Mouse (Mus musculus) limb, embryonic 15.5 days (tissue): Measurements from ENCODE around the gene Gm11992. TPM values are rescaled to one million over a fixed set of nuclear protein-coding genes. Genes with fewer than 3 reads are reported as not detected.

Experiments
- ATAC-seq: fragments of 200-750 bp; cut with Nextera tagmentation; 2 replicates; pipeline ENCODE4 v1.8.0; 2017; ENCODE audit warnings: low read depth, moderate TSS enrichment; ENCODE audit not compliant: insufficient number of reproducible peaks, low FRiP score, low TSS enrichment
- H3K27ac ChIP-seq: fragments of 300-500 bp; sonication (generic); 2 replicates; pipeline ENCODE4 v1.5.1; 2015; ENCODE audit warnings: moderate library complexity, mild to moderate bottlenecking, inconsistent platforms
- H3K27me3 ChIP-seq: fragments of 300-500 bp; sonication (generic); 2 replicates; pipeline ENCODE4 v1.6.1; 2015; ENCODE audit warnings: inconsistent platforms
- H3K36me3 ChIP-seq: fragments of 300-500 bp; sonication (generic); 2 replicates; pipeline ENCODE4 v1.6.1; 2015; ENCODE audit warnings: inconsistent platforms
- H3K4me1 ChIP-seq: fragments of 300-500 bp; sonication (generic); 2 replicates; pipeline ENCODE4 v1.6.1; 2015; ENCODE audit warnings: inconsistent platforms
- H3K4me2 ChIP-seq: fragments of 300-500 bp; sonication (generic); 2 replicates; pipeline ENCODE4 v1.6.1; 2015; ENCODE audit warnings: mild to moderate bottlenecking, inconsistent platforms
- H3K4me3 ChIP-seq: fragments of 300-500 bp; sonication (generic); 2 replicates; pipeline ENCODE4 v1.5.1; 2015; ENCODE audit warnings: mild to moderate bottlenecking, inconsistent platforms
- H3K9ac ChIP-seq: fragments of 300-500 bp; sonication (generic); 2 replicates; pipeline ENCODE4 v1.6.1; 2015; ENCODE audit warnings: inconsistent platforms
- H3K9me3 ChIP-seq: fragments of 300-500 bp; sonication (generic); 2 replicates; pipeline ENCODE4 v1.6.1; 2016; ENCODE audit warnings: inconsistent platforms
- WGBS: fragments of 180-500 bp; shearing (Covaris S2); methylation state at CpG from one replicate; pipeline ENCODE4 v1.1.7; 2015; 5-methylcytosine and 5-hydroxymethylcytosine counted together
- polyA plus RNA-seq: library from polyadenylated mRNA; unstranded; fragments of >200 nt; fragmentation: Nextera tagmentation; extraction: Ambion mirVana; gene quantifications from 2 replicates; pipeline ENCODE4 v1.2.1, GENCODE M21; 2015

The Gm11992 gene
- polyA plus RNA-seq, 1 experiment from 2014 or later, result 0.33 TPM

DNA sequence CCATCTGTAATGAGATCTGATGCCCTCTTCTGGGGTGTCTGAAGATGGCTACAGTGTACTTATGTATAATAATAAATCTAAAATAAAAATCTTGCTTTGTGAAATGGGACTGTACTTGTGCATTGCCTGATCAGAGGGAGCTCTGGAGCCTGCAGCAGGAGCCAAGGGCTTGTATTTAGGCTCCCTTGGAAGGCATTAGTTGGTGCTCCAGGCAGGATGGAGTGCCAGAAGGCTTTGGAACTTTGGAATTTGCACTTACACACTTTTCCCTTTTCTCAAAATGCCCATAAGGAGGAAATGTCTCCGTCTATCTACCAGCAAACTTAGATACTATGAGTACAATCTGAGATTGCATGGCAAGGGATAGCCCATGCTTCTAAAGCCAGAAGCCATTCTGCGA, 1.8 kb upstream of the Gm11992 start:
- peaks cover 10% of the 10 kb centered on the region; the same call in 1 of the 2 replicates for H3K4me1 ChIP-seq
- peaks cover 27% of the 10 kb centered on the region for H3K27me3 ChIP-seq
- H3K36me3 ChIP-seq, result no peaks in the 10 kb centered on the region
- H3K4me2 ChIP-seq, result no peak overlapping the region
- no peaks in the 10 kb centered on the region for H3K9me3 ChIP-seq
- H3K9ac ChIP-seq, result no peak overlapping the region
- WGBS, result 88% methylated on average over 2 of the region's 2 CpGs
- H3K4me3 ChIP-seq, result no peak overlapping the region
- no peak for ATAC-seq
- H3K27ac ChIP-seq, result no peak overlapping the region

- Histone ChIP-seq H3K9ac (no peak overlapping the region), H3K4me2 (no peak overlapping the region), H3K9me3 (no peaks in the 10 kb centered on the region), H3K27me3 (peaks cover 29% of the 10 kb centered on the region), H3K4me1 (peaks cover 10% of the 10 kb centered on the region; the same call in 1 of the 2 replicates), H3K27ac (no peak overlapping the region), H3K36me3 (no peaks in the 10 kb centered on the region), H3K4me3 (no peak overlapping the region)
- ATAC-seq, result no peak
- WGBS, result 75% methylated on average over 5 of the region's 5 CpGs
Measured at GRCm38 (mm10) chr11:9047044-9047443, 1.4 kb upstream of the Gm11992 start.

DNA sequence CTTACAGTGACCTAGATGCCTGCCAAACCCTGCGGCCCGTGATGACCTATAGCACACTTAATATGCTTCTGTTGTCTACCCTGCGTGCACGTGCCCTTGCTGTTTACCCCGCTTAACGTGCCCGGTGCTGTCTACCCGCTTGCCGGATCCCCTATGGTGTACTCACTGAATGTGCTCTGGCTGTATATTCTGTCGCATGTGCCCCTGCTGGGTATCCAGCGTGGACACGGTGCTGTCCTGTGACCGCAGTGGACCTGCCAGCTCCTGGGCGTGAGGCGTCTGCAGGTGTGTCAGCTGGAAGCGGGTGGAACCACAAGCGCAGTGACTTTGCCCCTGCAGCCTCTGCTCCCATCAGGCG, 288 bp downstream of the Gm11992 start, which contains the start of gene Sun3:
Gene Sun3, minus strand, starts transcription at position 289 of the 358 bp plus-strand sequence.
- no peaks in the 10 kb centered on the region for H3K36me3 ChIP-seq
- H3K4me2 ChIP-seq, result peak within 1 kb of the TSS; percentile 79
- WGBS, result 1% methylated on average over 18 of the region's 18 CpGs
- peaks cover 29% of the 10 kb centered on the region for H3K27me3 ChIP-seq
- H3K9ac ChIP-seq, result no peak within 1 kb of the TSS
- H3K9me3 ChIP-seq, result no peaks in the 10 kb centered on the region
- no peak within 1 kb of the TSS for H3K27ac ChIP-seq
- ATAC-seq, result peak; percentile 53; the same call in 1 of the 2 replicates
- peak within 1 kb of the TSS; percentile 41 for H3K4me3 ChIP-seq
- H3K4me1 ChIP-seq, result peaks cover 10% of the 10 kb centered on the region; the same call in 1 of the 2 replicates

DNA sequence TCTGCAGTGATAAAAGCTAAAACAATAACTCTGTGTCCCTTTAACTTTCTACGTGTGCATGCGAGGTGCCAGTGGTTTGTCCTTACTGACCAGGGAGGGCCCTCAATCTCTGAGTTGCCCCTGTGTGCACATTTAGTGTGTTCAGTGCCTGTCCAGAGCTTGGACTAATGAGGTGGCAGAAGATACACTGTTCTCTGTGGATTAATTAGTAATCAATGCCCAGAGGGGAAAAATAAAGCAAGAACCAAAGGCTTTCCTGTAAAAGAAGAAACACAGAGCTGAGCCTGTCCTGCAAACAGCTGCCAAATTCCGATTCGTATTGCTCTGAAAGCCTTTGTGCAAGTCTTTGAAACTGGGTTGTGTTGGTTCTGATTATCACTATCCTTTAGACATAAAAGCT, 1.8 kb downstream of the Gm11992 start:
- Histone ChIP-seq H3K27me3 (peaks cover 29% of the 10 kb centered on the region), H3K4me2 (no peak overlapping the region), H3K9me3 (no peaks in the 10 kb centered on the region), H3K4me3 (no peak overlapping the region), H3K9ac (no peak overlapping the region), H3K36me3 (no peaks in the 10 kb centered on the region), H3K4me1 (peaks cover 10% of the 10 kb centered on the region; the same call in 1 of the 2 replicates), H3K27ac (no peak overlapping the region)
- WGBS, result 79% methylated on average over 4 of the region's 4 CpGs
- ATAC-seq, result no peak

DNA sequence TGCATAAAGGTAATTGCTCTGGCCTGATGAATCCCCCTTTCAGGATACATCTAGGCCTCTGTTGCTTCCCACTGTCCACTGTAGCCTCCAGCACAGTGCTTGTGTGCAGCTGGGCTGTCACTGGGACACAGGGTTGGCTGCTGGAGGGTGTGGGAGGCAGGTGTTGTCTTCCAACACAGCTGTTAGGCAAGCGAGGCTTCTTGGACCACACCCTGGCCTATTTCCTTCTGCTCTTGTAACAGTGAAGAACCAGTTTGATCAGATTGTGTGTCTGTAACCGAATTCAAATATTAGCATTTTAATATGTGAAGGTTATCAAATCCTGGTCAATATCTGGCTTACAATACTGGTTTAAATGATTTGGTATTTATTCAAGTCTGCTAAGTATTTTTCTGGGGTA, 3.5 kb downstream of the Gm11992 start:
- WGBS, result 56% methylated on average over 2 of the region's 2 CpGs
- no peak for ATAC-seq

GRCm38 (mm10) chr11:9056937-9057336, 8.5 kb downstream of the Gm11992 start:
- ATAC-seq, result no peak
- Histone ChIP-seq H3K4me1 (no peaks in the 10 kb centered on the region), H3K4me3 (no peak overlapping the region)

More for the DNA sequence above, 3.5 kb downstream of the Gm11992 start:
- peaks cover 10% of the 10 kb centered on the region; the same call in 1 of the 2 replicates for H3K4me1 ChIP-seq
- H3K4me2 ChIP-seq, result no peak overlapping the region
- H3K9me3 ChIP-seq, result no peaks in the 10 kb centered on the region
- H3K4me3 ChIP-seq, result no peak overlapping the region
- H3K36me3 ChIP-seq, result no peaks in the 10 kb centered on the region
- H3K27ac ChIP-seq, result no peak overlapping the region
- H3K9ac ChIP-seq, result no peak overlapping the region
- H3K27me3 ChIP-seq, result peaks cover 29% of the 10 kb centered on the region

DNA sequence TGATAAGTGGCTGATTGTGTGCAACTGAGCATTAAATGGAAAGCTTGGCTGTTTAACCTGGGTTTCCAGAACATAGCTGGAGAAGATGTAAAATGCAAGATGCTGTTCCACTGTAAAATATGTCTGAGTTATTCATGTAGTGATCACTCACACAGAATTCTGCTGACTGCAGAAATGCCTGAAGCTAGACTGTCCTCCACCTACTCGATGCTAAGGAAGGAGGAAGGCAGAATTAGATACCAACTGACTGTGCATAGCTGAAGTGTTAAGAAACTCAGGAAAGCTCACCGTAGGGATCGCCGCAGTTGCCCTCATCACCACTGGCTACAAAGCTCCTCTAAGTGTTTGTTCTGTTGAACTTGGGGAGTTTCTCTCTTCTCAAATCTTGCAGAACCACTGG, 9.3 kb downstream of the Gm11992 start:
- Histone ChIP-seq H3K4me2 (no peak overlapping the region), H3K36me3 (no peaks in the 10 kb centered on the region), H3K9me3 (no peaks in the 10 kb centered on the region), H3K27ac (no peak overlapping the region), H3K27me3 (no peaks in the 10 kb centered on the region), H3K4me1 (no peaks in the 10 kb centered on the region), H3K4me3 (no peak overlapping the region), H3K9ac (no peak overlapping the region)
- 77% methylated on average over 4 of the region's 4 CpGs for WGBS
- ATAC-seq, result no peak

More at GRCm38 (mm10) chr11:9056937-9057336, 8.5 kb downstream of the Gm11992 start:
- no peaks in the 10 kb centered on the region for H3K36me3 ChIP-seq
- H3K27ac ChIP-seq, result no peak overlapping the region
- WGBS, result 84% methylated on average over 2 of the region's 2 CpGs
- H3K4me2 ChIP-seq, result no peak overlapping the region
- H3K27me3 ChIP-seq, result 0 out of 2 replicates have a peak, but pooled peaks cover under 1% of the 10 kb centered on the region
- no peak overlapping the region for H3K9ac ChIP-seq
- H3K9me3 ChIP-seq, result no peaks in the 10 kb centered on the region

DNA sequence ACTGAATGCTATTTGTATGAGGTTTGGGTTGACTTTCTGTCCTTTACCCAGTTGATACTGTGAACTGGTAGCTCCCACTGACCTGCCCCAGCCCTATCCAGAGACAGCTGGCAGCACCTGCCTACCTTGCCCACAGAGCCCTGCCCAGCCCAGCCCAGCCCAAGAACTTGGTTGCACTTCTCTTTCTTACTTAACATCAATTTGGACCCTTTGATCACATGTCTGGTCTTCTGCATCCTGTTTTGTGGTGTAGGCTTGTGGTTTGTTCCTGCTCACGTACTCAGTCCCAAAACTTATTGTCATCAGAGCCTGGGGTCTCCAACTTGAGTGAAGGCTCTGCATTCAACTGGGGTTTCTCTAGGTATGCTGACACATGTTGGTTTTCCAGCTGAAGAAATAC, 11.6 kb downstream of the Gm11992 start:
- WGBS, result 60% methylated on average over 1 of the region's 1 CpGs
- H3K27ac ChIP-seq, result no peak overlapping the region

DNA sequence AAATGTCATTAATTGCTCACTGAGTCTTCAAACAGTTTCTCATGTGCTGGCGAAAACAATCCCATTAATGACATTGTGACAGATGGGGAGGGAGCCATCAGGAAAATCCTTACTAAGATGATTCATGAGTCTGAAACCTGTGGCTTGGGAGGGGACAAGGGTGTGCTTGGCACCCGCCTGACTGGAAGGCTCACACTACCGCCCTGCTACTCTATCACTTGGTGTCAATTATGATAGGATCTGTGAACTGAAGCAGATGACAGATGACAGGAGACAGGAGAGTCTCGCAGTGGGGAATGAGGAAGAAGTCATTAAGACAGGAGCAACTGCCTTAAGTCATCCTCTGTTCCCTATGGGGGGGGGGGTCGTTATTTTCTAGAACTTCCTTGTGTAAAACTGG, 12.1 kb downstream of the Gm11992 start:
- Histone ChIP-seq H3K36me3 (no peaks in the 10 kb centered on the region), H3K4me1 (no peaks in the 10 kb centered on the region), H3K4me2 (no peak overlapping the region), H3K9me3 (no peaks in the 10 kb centered on the region), H3K27me3 (no peaks in the 10 kb centered on the region), H3K4me3 (no peak overlapping the region), H3K27ac (no peak overlapping the region), H3K9ac (no peak overlapping the region)
- WGBS, result 32% methylated on average over 5 of the region's 5 CpGs
- no peak for ATAC-seq

More for the DNA sequence above, 11.6 kb downstream of the Gm11992 start:
- no peak overlapping the region for H3K9ac ChIP-seq
- H3K9me3 ChIP-seq, result no peaks in the 10 kb centered on the region
- no peaks in the 10 kb centered on the region for H3K27me3 ChIP-seq
- H3K4me3 ChIP-seq, result no peak overlapping the region
- H3K4me2 ChIP-seq, result no peak overlapping the region
- ATAC-seq, result no peak
- H3K36me3 ChIP-seq, result no peaks in the 10 kb centered on the region
- H3K4me1 ChIP-seq, result no peaks in the 10 kb centered on the region

GRCm38 (mm10) chr11:9076444-9076843, 28.1 kb downstream of the Gm11992 start:
- no peak for ATAC-seq
- Histone ChIP-seq H3K27me3 (no peaks in the 10 kb centered on the region), H3K9me3 (no peaks in the 10 kb centered on the region), H3K36me3 (no peaks in the 10 kb centered on the region), H3K27ac (no peak overlapping the region), H3K4me3 (no peak overlapping the region), H3K4me1 (no peaks in the 10 kb centered on the region), H3K9ac (no peak overlapping the region), H3K4me2 (no peak overlapping the region)
- 76% methylated on average over 3 of the region's 3 CpGs for WGBS

- no peak for ATAC-seq
- Histone ChIP-seq H3K36me3 (no peaks in the 10 kb centered on the region), H3K4me3 (no peak overlapping the region), H3K9me3 (no peaks in the 10 kb centered on the region), H3K4me2 (no peak overlapping the region), H3K9ac (no peak overlapping the region), H3K27ac (no peak overlapping the region), H3K27me3 (peaks cover 40% of the 10 kb centered on the region), H3K4me1 (peaks cover 14% of the 10 kb centered on the region)
- WGBS, result 51% methylated on average over 2 of the region's 2 CpGs
Measured at GRCm38 (mm10) chr11:9113189-9113588, 64.8 kb downstream of the Gm11992 start.

DNA sequence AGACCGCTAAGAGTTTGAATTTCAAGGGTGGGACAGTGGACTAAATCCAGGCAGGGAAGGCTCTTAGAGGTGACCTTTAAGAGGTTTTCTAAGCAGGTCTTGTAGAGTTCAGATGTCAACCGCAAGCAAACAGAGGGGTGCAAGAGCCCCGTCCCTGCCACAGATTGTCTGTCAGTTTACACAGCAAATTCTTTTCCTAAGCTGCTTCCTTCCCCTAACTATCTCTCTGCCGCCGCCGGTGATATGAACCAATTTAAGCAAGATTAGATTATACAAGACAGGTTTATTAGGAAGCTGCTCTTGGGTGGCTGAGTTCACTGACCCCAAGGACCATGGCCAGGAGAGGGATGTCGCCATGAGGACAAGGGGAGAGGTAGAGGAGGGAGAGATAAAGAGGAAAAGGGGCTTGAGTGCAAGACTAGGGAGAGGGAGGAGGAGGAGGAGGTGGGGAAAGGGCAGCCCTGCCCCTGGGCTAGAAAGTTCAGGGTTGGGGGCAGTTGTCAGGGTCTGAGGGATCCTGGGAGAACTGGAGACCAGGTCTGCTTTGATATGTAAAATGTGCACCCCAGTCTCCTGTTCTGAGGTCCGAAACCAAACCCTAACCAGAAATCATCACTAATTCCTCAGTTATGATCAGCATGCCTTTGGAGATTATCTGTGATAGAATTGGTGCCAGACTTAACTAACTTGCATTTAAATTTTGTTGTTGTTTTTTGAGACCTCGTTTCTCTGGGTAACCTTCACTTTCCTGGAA, 67.2 kb downstream of the Gm11992 start:
- no peak overlapping the region for H3K27ac ChIP-seq
- ATAC-seq, result no peak
- H3K9me3 ChIP-seq, result no peaks in the 10 kb centered on the region
- no peak overlapping the region for H3K4me3 ChIP-seq
- peaks cover 26% of the 10 kb centered on the region for H3K4me1 ChIP-seq
- no peak overlapping the region for H3K4me2 ChIP-seq
- H3K27me3 ChIP-seq, result peaks cover 60% of the 10 kb centered on the region
- H3K36me3 ChIP-seq, result no peaks in the 10 kb centered on the region
- WGBS, result 14% methylated on average over 9 of the region's 9 CpGs
- H3K9ac ChIP-seq, result no peak overlapping the region
